Mouse (Mus musculus) hindbrain, embryonic 16.5 days (tissue): ENCODE measurements around the gene Ocln. TPM values are rescaled to one million over a fixed set of nuclear protein-coding genes. Genes with fewer than 3 reads are reported as not detected.
"Not testable (repeated sequence)": the region's sequence is repeated elsewhere in the genome, so short reads cannot be mapped to it uniquely, and the experiment has no call there.

ENCODE experiments used
- ATAC-seq: fragments of 200-750 bp; cut with Nextera tagmentation; 2 replicates; pipeline ENCODE4 v1.8.0; 2017; ENCODE audit warnings: moderate TSS enrichment, moderate library complexity
- H3K27ac ChIP-seq: fragments of 300-500 bp; sonication (generic); 2 replicates; pipeline ENCODE4 v1.5.1; 2014; ENCODE audit warnings: low read depth, mild to moderate bottlenecking, control low read depth, low read length, moderate library complexity
- H3K27me3 ChIP-seq: fragments of 300-500 bp; sonication (generic); replicated peaks from 2 replicates; pipeline ENCODE4 v1.6.1; 2014; ENCODE audit warnings: low read length; ENCODE audit not compliant: control insufficient read depth, insufficient read depth
- H3K36me3 ChIP-seq: fragments of 300-500 bp; sonication (generic); 2 replicates; pipeline ENCODE4 v1.6.1; 2014; ENCODE audit warnings: mild to moderate bottlenecking, low read length, moderate library complexity, mixed read lengths; ENCODE audit not compliant: control insufficient read depth, insufficient read depth
- H3K4me1 ChIP-seq: fragments of 300-500 bp; sonication (generic); 2 replicates; pipeline ENCODE4 v1.6.1; 2014; ENCODE audit warnings: low read depth, low read length; ENCODE audit not compliant: control insufficient read depth, insufficient read depth
- H3K4me2 ChIP-seq: fragments of 300-500 bp; sonication (generic); 2 replicates; pipeline ENCODE4 v1.6.1; 2014; ENCODE audit warnings: mild to moderate bottlenecking, low read length, control low read depth, moderate library complexity
- H3K4me3 ChIP-seq: fragments of 300-500 bp; sonication (generic); 2 replicates; pipeline ENCODE4 v1.5.1; 2014; ENCODE audit warnings: mild to moderate bottlenecking, low read length, control low read depth, moderate library complexity
- H3K9ac ChIP-seq: fragments of 300-500 bp; sonication (generic); 2 replicates; pipeline ENCODE4 v1.6.1; 2014; ENCODE audit warnings: low read depth, mild to moderate bottlenecking, control low read depth, low read length, moderate library complexity
- H3K9me3 ChIP-seq: fragments of 300-500 bp; sonication (generic); 2 replicates; pipeline ENCODE4 v1.6.1; 2014; ENCODE audit warnings: mild to moderate bottlenecking, low read length, moderate library complexity; ENCODE audit not compliant: control insufficient read depth
- whole genome bisulfite sequencing: fragments of 180-500 bp; shearing (Covaris S2); extraction: QIAGEN DNeasy Blood & Tissue Kit; methylation state at CpG from one replicate; pipeline ENCODE4 v1.1.7; 2014; 5-methylcytosine and 5-hydroxymethylcytosine counted together
- polyA plus RNA-seq: library from polyadenylated mRNA; unstranded; fragments of >200 nt; fragmentation: Nextera tagmentation; extraction: Ambion mirVana; gene quantifications from 2 replicates; pipeline ENCODE4 v1.2.1, GENCODE M21; 2015

The Ocln gene
- polyA plus RNA-seq, 1 experiment from 2014 or later = 15.1 TPM

DNA sequence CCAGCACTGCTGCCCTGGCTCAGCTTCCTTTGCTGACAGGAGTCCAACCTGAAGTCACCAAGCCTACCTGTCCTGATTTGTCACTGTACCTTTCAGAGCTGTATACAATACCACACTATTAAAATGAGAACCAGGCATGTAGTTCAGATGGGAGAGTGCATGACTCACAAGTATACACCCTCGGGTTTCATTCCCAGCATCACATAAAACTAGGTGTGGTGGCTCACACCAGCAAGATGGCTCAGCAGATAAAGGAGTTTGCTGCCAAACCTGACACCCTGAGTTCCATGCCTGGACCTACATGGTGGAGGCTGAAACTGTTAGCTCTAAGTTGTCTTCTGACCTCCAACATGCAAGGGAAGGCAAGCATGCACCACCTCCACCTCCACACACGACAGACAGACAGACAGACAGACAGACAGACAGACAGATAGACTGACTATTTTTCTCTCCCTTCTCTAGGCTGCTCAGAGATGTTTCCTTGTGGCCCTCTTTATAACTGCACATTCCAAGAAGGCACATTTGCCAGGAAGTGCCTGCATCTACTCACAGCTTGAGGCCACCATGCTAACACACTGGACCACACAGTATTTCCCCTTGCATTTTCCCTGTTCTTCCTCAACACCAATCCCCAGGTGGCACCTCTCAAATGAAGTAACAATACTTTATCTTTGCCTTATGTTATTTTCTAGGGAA, 88.8 kb downstream of the Ocln start:
- 89% methylated on average over 2 of the region's 2 CpGs for WGBS
- peaks cover 30% of the 10 kb centered on the region for H3K36me3 ChIP-seq
- ATAC-seq = no peak

GRCm38 (mm10) chr13:100461336-100461735, 91.2 kb downstream of the Ocln start:
- Histone ChIP-seq H3K9me3 (no peaks in the 10 kb centered on the region), H3K4me1 (no peaks in the 10 kb centered on the region), H3K4me2 (no peak overlapping the region), H3K27ac (no peak overlapping the region), H3K9ac (no peak overlapping the region), H3K27me3 (no peaks in the 10 kb centered on the region), H3K36me3 (peaks cover 10% of the 10 kb centered on the region), H3K4me3 (no peak overlapping the region)
- 64% methylated on average over 3 of the region's 3 CpGs for WGBS
- no peak for ATAC-seq

More for the DNA sequence above, 88.8 kb downstream of the Ocln start:
- Histone ChIP-seq H3K27me3 (no peaks in the 10 kb centered on the region), H3K9ac (no peak overlapping the region), H3K27ac (no peak overlapping the region), H3K4me3 (no peak overlapping the region), H3K4me1 (no peaks in the 10 kb centered on the region), H3K9me3 (0 out of 2 replicates have a peak, but pooled peaks cover 2% of the 10 kb centered on the region), H3K4me2 (no peak overlapping the region)

DNA sequence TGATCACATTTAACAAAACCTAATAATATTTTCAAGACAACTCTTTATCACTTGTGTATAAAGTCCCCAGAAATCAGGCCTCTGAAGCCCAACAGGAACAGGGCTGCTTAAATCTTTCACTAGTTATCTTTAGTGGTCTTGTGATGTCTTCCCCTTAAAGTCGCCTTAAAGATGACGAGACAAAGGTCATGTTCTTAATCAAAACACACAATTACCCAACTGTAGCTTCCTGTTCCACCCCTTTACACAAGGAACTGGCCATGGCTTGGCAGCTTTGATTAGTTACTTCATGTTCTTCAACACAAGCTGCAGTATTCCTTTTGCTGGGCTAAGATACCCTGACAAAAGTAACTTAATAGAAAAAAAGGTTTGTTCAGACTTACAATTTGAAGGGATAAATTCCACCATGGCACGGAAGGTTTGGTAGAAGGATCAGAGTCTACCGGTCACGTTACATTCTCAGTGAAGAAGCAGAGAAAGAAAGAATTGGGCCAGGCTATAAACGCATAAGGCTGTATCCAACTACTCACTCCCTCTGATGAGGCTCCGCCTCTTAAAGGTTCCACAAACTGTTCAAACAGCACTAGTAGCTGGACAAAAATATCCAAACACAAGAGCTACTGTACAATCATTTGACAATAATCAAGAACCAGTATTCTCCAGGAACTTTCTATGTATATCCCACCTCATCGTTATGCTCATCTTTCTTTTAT, 99.9 kb downstream of the Ocln start, which contains the start of gene Naip1:
Naip1 (minus strand) TSS at position 455 of the 713 bp plus-strand sequence.
- 83% methylated on average over 8 of the region's 8 CpGs for WGBS
- H3K36me3 ChIP-seq, H3K4me2 ChIP-seq, H3K4me3 ChIP-seq, H3K9ac ChIP-seq, H3K27ac ChIP-seq, ATAC-seq, H3K27me3 ChIP-seq, H3K9me3 ChIP-seq, H3K4me1 ChIP-seq: not testable (repeated sequence)

- Histone ChIP-seq H3K9ac (no peak overlapping the region), H3K4me1 (no peaks in the 10 kb centered on the region), H3K27me3 (no peaks in the 10 kb centered on the region), H3K27ac (no peak overlapping the region), H3K9me3 (no peaks in the 10 kb centered on the region), H3K4me3 (no peak overlapping the region), H3K4me2 (no peak overlapping the region), H3K36me3 (no peaks in the 10 kb centered on the region)
- 90% methylated on average over 1 of the region's 1 CpGs for WGBS
- ATAC-seq = no peak
Measured at GRCm38 (mm10) chr13:100449495-100449894, 103.0 kb downstream of the Ocln start.

Other genes starting within 250 kb of the Ocln start
- 0.09 and 0.11 TPM in 2 replicates for gene Naip6, start 235.0 kb downstream of the Ocln start, polyA plus RNA-seq
- gene Naip1, start 99.8 kb downstream of the Ocln start, polyA plus RNA-seq = 0.05 and 0.15 TPM in 2 replicates
- gene Gtf2h2, start 60.1 kb downstream of the Ocln start, polyA plus RNA-seq = 68.3 and 69.2 TPM in 2 replicates
- gene Marveld2, start 64.3 kb upstream of the Ocln start, polyA plus RNA-seq = 3.2 TPM in 2 replicates
- 292 and 316 TPM in 2 replicates for gene Ak6, start 98.3 kb upstream of the Ocln start, polyA plus RNA-seq
- gene Rad17, start 98.3 kb upstream of the Ocln start, polyA plus RNA-seq = 15.3 and 16.6 TPM in 2 replicates
- 24.9 and 27.8 TPM in 2 replicates for gene Taf9, start 98.9 kb upstream of the Ocln start, polyA plus RNA-seq
- gene Ccdc125, start 117.0 kb upstream of the Ocln start, polyA plus RNA-seq = 1.2 and 1.4 TPM in 2 replicates
- gene Cdk7, start 178.2 kb upstream of the Ocln start, polyA plus RNA-seq = 35.8 and 40.0 TPM in 2 replicates
- 143 and 161 TPM in 2 replicates for gene Mrps36, start 191.9 kb upstream of the Ocln start, polyA plus RNA-seq
- 6.5 and 7.6 TPM in 2 replicates for gene Cenph, start 223.2 kb upstream of the Ocln start, polyA plus RNA-seq
- 42.4 and 52.9 TPM in 2 replicates for gene Ccnb1, start 233.9 kb upstream of the Ocln start, polyA plus RNA-seq